Mouse (Mus musculus) ES-CJ7 (cell line): ENCODE measurements around the gene Mrpl30.

Source experiments
- DNase-seq: peaks from one replicate; pipeline ENCODE4 v3.0.0; 2011; ENCODE audit warnings: low read depth, low spot score

The Mrpl30 gene

DNA sequence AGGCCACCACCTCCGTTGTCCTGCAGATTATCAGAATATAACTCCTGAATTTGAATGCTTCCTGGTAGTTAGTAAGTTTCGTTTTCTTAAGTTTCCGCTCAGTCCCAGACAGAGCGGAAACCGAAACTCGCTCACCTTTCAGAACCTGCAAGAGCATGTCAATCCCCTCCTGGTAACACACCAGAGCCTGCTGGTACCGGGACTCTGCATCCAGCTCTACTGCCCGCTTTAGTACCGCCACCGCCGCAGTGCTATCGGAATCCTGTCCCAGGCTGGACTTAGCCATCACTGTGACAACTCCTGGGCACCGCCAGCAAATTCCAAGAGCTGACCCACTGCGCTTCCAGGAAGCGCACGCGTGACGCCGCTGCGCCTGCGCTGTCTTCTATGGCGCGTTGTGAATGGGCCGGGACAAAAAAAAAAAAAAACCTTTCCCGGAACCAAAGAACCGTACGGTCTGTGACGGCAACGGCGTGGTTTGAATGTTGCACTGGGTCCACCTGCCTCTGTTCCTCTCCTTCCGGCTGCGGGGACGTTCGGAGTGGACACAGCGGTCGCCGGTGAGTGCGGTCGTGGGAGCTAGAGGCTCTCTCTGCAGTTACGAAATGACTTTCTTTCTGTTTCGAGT is at the start of gene Mrpl30, which contains the start of gene Mitd1:
Gene Mrpl30, plus strand, starts transcription at position 453 of the 628 bp plus-strand sequence.
Gene Mitd1, minus strand, starts transcription at position 387 of the 628 bp plus-strand sequence.
- peak; percentile 96 for DNase-seq

DNA sequence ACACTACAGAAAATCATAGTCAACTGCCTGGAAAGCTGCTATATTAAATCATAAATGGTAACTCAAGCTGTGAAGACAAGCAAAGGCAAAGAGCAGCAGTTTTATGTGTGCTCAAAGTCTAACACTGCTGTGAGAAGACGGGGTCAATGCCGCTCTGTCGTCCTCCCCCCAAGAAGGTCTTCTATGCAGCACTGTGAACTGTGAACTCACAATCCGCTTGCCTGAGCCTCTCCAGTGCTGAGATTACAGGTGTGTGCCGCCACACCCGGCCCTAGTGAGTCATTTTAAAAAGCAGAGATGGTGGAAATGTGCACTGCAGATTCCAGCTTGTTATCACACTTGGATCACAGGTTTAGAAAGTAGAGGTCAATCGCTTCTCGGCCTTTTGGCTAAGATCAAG is 43.4 kb upstream of the Mrpl30 start:
- no peak for DNase-seq

DNA sequence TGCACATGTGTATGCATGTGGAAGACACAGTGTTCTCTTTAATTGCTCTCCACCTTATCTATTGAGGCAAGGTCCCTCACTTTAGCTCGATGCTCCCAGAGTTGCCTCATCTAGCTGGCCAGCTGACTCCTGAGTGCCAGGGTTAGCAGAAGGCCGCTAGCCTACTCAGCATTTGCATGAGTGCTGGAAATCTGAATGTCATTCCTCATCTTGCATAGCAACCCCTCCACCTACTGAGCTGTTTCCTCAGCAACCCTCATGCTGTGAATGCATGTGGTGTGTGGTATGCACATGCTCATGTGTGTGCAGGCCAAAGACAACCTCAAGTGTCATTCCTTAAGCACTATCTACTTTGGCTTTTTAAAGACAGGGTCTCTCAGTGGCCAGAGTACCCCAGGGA is 39.6 kb upstream of the Mrpl30 start:
- DNase-seq, result no peak

DNA sequence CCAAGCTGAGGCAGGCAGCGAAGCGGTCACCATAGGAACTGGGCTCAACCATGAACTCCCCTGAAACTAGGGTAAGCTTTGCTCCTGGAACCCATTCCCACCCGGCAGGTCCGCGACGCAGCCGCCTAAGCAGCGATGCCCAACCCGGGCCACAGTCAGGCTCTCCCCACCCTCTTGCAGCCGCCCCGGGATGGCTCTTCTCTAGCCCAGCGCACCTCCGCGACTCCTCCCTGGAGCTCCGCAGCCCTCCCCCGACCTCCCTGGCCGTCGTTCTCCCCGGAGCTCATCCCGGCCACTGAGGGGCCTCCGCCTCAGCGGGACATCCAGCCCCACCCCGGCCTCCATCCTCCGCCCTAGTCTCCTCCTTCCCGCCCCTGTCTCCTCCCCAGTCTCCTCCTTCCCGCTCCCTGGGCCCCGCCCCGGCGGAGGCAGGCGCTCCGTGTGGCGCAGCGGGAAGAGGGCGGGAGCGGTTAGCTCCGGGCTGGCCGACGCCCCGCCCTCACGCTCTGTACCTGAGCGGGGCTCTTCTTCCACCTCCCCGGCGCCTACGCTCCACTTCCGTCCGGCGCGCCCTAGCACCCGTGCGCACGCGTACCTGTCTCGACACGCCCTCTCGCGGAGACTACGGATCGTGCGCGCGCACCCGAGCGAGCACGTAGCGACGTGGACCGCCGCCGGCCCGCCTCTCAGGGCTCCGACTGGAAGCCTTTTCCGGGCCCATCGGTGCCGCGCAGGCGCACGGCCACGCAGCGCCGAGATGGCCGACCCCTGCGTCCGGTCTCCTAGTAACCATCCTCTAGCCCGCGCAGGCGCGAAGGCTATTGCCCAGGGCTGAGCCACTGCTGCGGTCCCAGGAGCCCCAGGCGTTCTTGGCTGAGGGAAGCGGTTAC is 25.5 kb upstream of the Mrpl30 start:
- peak; percentile 100 for DNase-seq

DNA sequence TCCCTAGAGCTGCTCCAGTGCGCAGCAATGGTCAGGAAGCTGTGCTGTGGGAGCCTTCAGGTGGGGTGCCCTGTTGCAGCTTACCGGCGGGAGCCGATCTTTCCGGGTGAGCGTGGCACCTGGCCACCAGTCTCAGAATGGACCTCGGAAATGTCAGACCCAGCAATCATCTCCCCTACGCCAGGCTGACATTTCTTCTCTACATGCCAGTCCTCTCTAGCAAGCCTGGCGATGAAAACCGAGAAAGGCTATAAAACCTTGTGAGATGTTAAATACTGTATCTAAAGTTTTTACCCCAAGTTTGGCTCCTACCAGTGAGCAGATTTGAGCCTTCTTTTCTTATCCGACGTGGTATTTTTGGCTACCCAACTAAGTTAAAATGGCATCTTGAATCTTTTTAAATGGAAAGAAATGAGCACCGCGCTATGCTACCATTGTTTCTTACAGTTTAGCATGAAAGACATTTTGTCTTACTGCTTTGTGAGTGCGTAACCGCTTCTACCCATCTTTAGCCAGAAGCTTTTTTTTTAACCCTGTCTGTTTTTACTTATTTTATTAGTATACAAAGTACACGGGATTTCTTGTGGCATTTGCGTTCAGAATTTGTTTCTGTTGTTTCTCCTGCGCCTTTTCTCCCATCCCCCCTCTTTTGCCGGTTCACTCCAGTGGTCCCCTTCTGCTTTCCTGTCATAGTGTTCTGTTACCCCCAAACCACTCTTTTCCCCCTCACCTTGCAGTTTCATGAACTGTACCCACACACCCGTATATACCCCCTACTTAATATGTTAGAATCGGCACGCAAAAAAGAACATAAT is 24.7 kb upstream of the Mrpl30 start:
- DNase-seq, result no peak

DNA sequence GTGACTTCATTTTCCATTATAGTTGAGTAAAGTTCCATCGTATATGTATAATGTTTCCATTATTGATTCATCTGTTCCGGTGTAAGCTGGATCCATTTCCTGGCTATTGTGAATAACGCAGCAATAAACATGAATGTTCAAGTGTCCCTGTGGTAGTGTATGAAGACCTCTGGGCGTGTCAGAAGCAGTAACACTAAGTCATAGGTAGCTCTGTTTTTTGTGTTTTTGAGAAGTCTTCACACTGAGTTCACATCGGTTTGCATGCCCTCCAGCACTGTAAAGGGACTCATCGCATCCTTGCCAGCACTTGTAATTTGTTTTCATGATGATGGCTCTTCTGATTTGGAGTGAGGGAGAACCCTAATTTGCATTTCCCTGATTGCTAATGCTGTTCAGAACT is 24.0 kb upstream of the Mrpl30 start, which contains the start of gene Tsga10:
Gene Tsga10, minus strand, starts transcription at position 144 of the 400 bp plus-strand sequence.
- no peak for DNase-seq

DNA sequence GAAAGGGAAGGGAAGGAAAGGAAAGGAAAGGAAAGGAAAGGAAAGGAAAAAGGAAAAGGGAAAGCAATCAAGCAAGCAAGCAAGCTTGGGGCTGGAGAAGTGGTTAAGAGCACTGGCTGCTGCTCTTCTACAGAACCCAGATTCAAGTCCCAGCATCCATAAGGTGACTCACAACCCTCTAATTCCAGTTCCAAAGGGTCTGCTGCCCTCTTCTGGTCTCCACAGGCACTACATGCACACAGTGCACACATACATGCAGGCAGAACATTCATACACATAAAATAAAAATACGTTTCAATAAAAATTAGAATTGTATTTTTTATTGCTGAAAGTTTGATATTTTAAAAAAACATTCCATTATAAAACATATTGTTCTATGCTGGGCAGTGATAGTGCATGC is 23.2 kb upstream of the Mrpl30 start:
- peak; percentile 87 for DNase-seq

DNA sequence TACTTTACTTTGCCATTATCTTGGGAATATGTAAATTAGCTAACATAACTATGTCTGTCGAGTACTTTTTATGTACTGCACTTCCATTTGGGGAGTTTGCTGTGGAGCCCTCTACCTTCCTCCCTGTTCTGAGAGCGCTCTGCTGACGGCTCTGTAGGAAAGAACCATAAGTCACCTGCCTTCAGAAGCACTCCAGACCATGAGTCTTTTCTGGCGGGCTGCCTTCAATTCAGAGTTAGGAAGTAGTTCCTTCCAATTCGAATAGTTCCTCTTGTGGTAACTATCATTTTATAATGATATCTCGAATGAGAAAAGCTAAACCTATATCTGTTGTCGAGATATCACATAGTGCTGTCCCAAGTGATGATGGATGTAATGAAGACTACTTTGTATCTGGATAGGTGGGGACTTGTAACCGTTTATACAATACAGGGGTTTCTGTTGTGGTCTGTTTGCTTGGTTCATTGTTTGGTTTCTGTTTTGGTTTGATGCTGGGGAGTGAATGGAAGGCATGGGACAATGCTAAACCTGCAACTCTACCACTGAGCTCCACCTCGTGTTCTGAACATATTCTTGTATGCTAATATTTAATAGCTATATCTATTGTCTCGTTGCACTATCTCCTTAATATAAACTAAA is 22.5 kb upstream of the Mrpl30 start:
- no peak for DNase-seq

DNA sequence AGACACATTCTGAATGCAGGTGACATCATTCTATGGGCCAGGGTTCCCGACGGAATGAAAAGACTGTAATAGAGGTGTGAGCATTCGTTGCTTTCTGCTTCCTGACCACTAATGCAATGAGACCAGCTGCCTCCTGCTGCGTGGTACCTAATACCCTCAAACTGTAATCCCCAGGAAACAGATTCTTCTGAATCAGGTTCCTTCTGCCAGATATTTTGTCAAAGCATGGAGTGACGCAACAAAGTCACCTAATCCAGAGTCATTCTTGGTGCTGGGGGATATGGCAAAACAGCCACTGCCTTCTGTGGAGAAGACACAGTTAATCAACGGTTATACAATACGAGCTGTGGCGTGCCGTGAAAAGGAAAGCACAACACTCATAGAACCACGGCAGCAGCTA is 21.6 kb upstream of the Mrpl30 start:
- DNase-seq, result no peak

DNA sequence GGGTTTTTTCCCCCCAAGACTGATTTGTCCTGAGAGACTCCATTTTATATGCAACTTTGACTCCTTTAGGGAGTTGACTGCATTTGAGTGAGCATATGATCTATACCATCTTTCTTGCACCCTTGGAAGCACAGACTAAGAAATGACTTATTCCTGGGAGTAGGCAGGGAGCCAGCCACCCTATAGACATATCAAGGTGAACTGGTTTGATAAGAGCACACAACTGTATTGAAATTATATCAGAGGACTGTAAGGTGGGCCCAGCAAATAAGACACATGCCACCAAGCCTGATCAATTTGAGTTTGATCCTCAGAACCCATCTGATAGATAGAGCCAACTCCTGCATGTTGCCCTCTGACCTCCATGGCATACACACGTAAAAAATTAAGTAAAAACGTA is 20.9 kb upstream of the Mrpl30 start:
- no peak for DNase-seq

DNA sequence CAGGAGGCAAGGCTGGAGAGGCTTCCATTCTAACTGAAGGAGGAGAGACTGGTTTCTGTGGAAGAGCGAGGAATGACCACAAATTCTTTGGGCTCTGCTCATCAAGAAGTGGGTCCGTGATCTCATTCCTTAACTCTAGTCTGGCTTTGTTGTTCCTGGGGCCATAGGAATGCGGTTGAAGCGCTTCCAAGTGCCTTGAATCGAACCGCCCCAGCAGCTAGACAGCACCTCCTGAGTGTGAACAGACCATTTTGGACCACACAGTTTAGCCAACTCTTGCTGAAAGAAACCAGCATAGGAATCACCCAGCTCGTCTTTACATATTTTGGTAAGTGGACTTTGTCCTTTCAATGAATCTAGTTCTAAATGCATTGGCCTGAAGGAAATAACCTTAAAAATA is 18.6 kb upstream of the Mrpl30 start, which contains the start of gene Lipt1:
Gene Lipt1, plus strand, starts transcription at position 35 of the 400 bp plus-strand sequence.
- no peak for DNase-seq

DNA sequence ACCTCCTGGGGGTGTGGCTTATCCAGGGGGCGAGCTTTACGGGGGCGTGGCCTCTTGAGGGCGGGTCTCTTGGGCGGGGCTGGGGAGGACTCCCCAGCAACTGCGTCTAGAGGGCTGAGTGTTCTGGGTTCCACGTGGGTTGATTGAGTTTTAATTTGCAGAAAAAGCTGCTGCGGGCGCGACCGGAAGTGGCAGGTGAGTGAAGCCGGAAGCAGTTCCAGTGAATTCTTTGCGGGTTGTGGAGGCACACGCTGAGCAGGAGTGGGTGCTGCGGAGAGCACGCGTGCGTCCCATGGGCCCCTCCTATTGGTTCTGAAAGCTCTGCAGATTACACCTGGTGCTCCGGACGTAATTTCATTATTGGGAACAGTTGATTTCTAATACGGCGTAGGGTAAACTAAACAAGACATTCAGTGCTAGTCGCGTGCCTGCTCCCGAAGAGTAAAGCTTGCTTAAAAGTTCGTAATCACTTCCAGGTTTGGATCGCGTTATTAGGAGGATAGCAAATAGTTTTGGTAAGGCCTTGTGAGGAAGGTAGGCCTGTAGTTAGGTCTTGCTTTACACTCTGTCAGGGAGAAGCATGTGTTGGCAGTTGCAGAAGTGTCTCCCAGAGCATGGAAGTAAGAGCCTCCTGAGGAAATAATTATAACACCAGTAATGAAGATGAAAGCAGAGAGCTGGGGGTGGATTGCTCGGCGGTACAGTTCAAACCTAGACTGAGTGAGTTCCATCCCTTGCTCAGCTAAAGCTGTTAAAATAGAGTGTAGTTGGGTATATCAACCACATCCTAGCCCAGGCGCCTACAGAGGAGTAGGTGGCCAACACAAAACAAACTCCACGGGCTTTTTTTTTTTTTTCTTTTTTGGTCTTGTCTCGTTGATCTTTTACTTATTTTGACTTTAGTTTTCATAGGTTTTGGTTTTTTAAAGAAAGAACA is 17.9 kb upstream of the Mrpl30 start:
- peak; percentile 95 for DNase-seq

DNA sequence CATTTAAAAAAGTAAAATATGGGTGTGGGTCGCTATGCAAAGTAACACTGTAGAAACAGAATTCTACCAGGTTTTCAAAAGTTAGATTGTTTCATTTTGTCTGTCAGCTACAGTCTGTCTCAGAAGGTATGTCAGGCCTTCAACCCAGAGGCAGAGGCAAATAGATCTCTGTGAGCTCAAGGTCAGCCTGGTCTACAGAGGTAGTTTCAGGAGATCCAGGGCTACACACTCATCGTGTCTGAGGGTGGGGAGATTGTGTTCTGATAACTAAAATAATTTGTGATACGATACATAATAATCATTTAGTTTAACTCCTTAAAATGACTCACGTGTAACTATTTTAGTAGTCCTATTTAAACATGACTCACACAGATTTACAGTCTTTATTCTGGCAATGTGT is 17.1 kb upstream of the Mrpl30 start:
- DNase-seq, result no peak

DNA sequence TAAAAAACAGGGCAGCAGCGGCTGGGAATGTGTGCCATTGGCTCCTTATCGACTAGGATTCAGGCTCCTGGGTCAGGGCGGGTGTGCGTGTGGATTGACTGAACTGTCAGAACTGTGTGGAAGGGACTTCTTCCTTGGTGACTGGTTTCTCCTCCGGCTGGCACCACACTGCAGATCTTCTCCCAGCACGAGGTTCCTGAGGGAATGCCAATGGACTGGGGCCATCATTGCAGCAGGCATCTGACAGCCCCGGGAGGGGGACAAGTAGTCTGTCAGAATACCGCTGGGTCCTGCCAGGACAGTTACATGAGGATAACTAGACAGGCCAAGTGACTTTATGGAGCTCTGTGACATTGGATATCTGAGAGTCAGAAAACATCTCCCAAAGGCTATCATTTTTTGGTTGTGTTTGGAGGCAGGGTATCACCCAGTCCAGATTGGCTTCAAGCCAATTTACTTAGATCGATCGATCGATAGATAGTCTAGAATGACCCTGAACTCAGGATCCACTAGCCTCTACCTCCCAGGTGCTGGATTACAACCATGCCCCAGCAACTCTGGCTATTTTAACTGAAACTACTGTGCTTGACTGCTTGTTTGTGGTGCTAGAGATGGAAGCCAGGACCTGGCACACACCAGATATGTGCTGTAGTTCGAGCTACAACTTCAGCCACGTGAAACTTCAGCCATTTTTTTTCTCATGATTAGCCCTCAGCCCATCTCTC is 12.4 kb upstream of the Mrpl30 start:
- DNase-seq, result no peak

DNA sequence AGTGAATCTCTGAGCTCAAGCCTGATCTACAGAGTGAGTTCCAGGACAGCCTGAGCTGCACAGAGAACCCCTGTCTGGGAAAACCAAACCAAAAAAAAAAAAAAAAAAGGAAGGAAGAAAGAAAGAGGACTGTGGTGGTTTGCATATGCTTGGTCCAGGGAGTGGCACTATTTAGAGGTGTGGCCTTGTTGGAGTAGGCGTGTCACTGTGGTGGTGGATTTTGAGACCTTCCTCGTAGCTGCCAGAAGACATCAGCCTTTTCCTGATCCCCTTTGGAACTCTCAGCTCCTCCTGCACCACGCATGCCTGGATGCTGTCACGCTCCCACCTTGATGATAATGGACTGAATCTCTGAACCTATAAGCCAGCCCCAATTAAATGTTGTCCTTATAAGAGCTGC is 6.9 kb upstream of the Mrpl30 start:
- peak; percentile 68 for DNase-seq

DNA sequence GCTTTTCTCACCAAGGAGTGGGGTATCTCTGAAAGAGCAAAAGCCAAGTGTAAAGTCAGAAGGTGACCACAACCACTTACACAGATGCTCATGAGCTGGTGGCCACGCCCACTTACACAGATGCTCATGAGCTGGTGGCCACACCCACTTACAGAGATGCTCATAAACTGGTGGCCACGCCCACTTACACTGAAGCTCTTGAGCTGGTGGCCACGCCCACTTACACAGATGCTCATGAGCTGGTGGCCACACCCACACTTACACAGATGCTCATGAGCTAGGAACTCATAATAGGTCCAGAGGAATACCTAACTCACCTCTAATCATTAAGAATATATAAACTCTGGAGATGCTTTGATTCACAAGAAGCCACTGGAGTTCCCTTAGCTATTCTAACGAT is 5.8 kb upstream of the Mrpl30 start:
- DNase-seq, result peak; percentile 86

DNA sequence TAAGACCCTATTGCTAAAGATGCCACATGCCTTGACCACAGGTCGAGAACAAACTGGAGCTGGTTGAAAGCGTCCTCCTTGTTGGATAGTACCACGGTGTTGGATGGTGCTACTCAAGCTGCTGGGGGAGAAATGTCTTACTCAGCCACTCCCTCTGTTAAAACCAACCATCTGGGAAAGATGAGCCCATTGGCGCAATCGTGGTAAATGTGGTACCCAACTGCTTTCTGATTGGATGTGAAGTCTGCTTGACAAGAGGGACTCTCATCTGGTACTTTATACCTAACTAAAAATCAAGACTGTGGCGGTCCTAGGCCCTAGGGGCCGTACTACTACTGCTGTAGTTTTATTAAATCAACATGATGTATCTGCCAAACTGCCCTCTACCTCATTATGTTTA is 1.1 kb upstream of the Mrpl30 start:
- DNase-seq, result no peak

DNA sequence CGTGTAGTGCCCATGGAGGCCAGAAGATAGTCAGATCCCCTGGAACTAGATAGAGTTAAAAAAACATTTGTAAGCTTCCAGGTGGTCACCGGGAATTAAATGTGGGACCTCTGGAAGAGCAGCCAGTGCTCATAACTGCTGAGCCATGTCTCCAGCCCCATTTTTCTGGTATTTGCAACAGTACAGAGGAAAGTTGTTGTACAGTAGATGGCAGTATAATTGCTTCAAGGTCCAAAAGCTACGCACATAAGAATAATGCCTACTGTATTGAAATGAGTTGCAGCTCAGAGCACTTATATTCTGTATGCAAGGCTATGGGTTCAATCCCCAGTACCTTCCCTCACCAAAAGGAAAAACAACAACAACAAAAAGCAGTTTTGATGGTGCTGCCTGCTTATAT is 1.1 kb downstream of the Mrpl30 start:
- DNase-seq, result no peak

DNA sequence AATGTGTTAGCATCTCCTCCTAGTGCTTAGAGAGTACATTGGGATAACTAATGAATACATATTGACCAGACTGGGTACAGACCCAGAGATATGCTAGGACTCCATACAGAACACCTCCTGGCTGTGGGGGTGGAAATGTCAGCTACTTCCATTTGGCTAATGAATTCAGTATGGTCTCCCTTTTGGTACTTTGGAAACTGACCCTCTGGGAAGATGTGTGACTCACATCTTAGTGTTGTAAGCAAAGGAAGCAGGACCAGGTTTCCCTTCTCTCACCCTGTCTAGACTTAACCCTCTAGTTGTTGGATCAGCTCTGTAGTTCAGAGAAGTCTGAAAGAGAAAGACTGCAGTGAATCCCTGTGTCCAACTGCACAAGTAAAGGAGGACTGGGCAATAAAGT is 4.3 kb downstream of the Mrpl30 start:
- DNase-seq, result no peak

DNA sequence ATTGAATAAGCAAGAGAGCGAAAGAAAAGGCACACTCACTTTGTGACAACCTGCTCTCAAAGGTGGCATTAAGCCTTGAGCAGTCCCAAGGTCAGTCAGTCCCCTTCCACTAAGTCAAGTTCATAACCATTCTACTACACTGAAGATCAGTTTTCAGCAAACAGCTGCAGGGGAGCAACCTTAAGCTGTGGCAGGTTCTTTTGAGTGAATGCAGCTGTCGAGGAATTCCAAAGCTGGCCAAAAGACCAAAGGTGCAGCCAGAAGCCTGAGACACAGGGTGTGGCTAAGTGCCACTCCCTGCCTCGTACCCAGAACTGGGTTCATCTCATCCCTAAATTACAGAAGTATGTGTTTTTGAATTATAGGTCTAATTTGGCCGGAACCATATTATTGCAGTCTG is 9.5 kb downstream of the Mrpl30 start:
- DNase-seq, result no peak
